Mouse (Mus musculus) cerebellum, adult 11-12 months (tissue): Measurements from ENCODE around the gene Tiam2.

Source experiments
- DNase-seq: peaks from one replicate; pipeline ENCODE4 v3.0.0; 2022

Tiam2 gene

DNA sequence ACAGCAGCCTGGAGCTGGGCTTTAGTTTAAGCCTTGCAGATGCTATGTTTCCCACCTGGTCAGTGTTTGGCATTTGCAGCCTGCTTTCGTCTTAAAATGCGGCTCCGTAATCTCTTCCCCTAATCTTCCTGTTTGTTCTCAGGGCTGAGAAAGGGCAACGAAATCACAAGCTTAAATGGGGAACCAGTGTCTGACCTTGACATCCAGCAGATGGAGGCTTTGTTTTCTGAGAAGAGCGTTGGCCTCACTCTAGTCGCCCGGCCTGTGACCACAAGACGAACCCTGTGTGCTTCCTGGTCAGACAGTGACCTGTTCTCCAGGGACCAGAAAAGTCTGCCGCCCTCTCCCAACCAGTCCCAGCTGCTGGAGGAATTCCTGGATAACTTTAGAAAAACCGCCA, 127.6 kb downstream of the Tiam2 start:
- DNase-seq: no peak

DNA sequence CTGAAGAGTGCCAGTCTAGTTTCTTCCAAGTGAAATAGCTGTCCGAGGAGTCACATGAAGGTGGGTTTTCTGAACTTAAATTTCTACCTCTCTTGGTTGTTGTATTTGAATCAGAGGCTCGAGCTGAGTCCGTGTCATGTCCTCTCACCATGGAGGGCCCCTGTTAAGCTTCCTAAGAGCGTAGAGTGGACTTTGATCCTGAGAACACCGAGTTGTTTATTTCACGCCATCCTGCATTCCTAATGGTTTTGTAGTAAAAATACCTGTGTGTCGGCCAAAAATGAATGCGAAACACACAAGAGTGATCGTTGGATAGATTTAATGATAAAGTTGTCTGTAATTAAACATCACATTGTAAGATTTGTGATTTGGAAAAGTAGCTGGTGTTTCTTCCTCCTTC, 128.5 kb downstream of the Tiam2 start:
- no peak for DNase-seq

- no peak for DNase-seq
Observed at GRCm38 (mm10) chr17:3457914-3458681, 131.7 kb downstream of the Tiam2 start.

DNA sequence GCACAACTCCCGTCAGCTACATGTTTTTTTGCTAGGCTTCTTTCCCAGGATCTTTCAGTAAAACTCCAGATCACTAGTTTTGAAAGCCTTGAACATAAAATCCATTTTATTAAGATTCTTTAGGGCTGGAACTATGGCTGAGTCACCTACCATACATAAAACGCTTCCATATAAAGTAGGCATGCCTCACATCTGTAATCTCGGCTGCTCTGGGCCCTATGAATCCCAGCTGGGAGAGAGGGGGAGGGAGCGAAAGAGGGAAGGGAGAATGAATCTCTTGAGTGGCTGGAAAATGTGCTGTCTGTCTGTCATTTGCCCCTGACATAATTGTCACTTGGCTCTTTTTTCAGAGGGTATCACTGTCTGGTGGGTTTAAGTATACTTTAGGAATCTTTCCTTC, 139.5 kb downstream of the Tiam2 start:
- DNase-seq: no peak

DNA sequence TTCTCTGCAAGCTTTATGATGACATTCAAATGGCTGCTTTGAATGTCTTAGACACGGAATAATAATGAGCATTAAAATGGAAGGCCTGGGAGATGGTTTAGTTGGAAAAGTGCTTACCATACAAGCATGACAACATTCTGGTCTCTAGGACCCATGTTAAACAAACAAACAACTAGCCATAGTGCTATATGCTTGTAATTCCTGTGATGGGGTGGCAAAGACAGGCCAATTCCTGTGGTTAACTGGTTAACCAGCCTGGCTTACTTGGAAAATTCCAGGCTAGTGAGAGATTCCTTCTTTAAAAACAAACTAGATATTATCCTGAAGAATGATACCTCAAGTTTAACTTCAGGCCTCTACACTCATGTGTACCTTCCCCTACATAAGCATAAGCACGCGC, 140.3 kb downstream of the Tiam2 start:
- no peak for DNase-seq

GRCm38 (mm10) chr17:3467636-3468324, 141.4 kb downstream of the Tiam2 start:
- no peak for DNase-seq

GRCm38 (mm10) chr17:3472018-3472417, 145.6 kb downstream of the Tiam2 start:
- no peak for DNase-seq

DNA sequence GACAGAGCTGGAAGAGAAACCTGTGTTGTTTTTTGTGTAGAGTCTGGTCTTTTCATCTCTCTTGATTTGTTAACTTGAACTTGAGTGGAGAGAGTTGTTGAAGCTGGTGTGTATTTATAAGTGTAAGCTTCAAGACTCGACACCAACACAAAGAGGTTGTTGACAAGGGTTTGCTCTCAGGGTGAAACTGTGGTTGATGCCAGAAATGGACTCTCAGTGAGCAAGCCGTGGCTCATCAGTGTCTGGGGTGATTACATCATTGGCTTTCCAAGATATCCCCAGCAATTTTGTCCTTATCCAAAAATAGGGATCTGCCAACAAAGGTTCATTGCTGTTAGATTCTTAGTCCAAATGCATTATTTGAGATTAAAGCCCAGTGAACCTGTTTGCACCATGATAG, 150.2 kb downstream of the Tiam2 start:
- no peak for DNase-seq

GRCm38 (mm10) chr17:3481576-3482575, 155.5 kb downstream of the Tiam2 start:
- DNase-seq: peak; percentile 64

DNA sequence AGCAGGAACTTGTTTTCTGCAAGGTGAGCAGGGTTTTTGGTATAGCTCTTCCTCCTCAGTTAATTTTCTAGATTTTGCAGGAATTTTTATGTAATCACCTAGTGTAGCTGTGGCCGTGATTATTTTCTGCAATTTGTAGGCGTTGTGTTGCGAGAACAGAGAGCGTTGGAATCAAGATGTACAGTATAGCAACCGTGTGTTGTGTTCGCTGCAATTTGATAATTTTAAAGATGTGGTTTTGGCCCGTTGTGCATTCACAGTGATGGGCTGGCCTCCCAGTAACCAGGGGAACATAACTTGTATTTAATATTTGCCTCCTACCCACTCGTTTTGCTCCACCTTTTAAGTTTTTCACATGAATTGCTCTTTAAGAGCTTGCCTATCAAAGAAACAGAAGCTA, 156.7 kb downstream of the Tiam2 start:
- no peak for DNase-seq

DNA sequence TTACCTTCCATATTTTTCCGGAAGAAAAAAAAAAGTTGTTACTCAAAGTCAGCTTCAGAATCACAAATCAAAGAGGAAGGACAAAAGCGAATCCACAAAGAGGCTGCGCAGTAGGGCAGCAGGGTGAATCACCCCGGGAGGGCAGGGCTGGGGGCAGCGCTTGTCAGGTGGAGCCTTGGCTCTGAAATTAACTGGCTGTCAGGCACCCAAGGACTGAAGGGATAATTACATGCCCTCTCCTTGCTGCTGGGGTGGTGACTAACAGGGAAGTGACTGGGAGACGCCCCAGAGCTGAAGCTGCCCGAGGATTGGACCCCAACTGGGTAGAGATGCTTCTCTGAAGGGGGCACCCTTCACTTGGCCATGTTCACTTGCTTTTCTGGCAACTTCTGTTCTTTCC, 159.5 kb downstream of the Tiam2 start:
- no peak for DNase-seq

DNA sequence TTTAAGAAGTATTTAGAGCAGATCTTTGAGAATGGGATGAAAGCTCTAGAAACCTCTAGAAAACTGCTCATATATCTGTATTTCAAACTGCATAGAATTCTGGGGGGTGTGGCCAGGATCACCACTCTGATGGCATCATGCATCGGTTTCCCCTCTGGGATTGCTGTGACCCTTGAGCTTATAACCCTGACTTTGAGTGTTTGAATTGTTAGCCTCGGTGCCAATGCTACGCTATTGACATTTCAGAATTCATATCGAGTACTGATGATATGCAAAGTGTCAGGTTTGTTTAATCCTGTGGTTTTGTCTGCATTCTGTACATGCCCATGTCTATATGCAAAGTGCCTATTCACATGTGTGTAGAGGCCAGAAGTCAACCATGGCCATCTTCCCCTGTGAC, 160.8 kb downstream of the Tiam2 start:
- no peak for DNase-seq

- no peak for DNase-seq
Observed at GRCm38 (mm10) chr17:3487721-3488601, 161.6 kb downstream of the Tiam2 start.

DNA sequence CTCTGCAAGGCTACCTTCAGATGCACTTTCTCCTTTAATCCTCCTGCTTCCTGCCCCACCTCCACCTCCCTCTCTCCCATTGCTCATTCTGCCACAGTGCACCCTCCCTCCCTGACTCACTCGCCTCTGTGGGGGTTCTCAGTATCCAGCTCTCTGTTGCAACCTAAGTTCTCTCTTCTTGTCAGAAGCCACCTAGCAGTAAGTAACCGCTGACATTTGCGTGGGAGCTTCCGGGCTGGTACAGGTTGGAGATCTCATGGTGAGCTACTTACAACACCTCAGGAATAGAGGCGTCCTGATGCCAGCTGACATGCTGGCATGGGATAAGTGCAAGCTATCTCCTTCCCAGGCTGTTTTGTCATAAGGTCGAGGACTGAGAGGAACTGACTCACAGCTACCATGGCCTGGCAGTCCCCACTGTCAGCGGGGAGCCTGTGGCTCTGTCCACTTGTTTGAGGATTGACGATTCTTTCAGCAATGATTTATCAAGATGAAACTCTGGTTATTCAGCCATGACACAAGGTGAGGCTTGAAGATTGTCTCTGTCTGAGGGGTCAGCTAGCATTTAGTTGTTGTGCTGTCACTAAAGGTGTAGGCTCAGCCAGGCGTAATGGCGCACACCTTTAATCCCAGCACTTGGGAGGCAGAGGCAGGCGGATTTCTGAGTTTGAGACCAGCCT, 164.0 kb downstream of the Tiam2 start:
- no peak for DNase-seq

GRCm38 (mm10) chr17:3491065-3491464, 164.7 kb downstream of the Tiam2 start:
- no peak for DNase-seq

- no peak for DNase-seq
Observed at GRCm38 (mm10) chr17:3491667-3492066, 165.3 kb downstream of the Tiam2 start.

DNA sequence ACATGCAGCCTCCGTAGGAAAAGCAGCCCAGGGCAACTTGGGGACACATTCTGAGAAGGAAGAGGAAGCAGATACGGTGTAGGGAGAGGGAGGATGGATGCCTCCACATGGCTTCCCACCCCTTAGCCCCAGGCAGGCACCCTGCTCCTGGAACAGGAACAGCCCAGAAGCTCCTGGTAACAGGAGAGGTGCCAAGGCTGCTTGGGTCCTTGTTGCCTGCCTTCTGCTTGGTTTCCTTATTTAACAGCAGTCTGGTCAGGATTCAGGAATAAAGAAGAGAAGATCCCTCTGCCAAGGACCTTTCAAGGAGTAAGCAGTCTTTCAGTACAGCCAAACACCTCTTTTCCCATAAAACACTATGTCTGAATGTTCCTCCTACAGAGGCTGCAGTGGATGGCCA, 169.2 kb downstream of the Tiam2 start:
- DNase-seq: no peak

- DNase-seq: no peak
Observed at GRCm38 (mm10) chr17:3496080-3496479, 169.7 kb downstream of the Tiam2 start.

GRCm38 (mm10) chr17:3498086-3498485, 171.7 kb downstream of the Tiam2 start:
- no peak for DNase-seq

DNA sequence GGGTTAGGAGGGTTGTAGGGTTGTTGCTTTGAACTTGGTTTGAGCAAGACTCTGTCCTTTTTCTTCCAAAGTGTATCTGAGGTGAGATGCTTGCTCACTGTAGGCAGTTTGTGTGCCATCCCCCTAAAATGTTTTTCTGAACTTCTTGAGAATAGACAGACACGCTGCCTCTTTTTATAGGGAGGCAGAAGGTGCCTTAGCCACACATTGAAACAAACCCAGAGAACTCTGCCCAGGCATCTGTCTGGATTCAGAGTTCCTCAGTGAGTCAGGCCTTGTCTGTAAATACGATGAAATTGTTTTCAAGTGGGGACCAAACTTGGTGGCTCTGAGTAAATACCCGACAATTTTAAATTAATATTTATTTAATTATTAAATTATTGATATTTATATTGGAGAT, 172.2 kb downstream of the Tiam2 start:
- no peak for DNase-seq

DNA sequence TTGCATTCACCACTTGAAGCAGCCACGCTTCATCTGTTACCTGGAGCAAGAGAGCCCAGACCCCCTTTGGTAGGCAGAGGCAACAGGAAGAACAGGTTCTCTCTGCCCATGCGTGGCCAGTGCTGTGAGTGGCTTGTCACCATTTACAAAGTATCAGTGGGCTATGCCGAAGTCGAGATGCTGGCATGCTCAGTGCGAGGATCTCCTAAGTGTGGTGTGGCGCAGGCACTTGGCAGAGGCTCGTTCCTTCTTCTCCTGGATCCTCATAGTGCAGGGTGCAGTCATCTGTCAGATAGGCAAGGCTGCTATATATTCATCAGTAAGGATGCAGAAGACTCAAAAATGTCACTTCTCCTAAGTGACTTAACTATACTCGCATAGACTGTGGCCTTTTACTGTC, 173.1 kb downstream of the Tiam2 start:
- DNase-seq: no peak

DNA sequence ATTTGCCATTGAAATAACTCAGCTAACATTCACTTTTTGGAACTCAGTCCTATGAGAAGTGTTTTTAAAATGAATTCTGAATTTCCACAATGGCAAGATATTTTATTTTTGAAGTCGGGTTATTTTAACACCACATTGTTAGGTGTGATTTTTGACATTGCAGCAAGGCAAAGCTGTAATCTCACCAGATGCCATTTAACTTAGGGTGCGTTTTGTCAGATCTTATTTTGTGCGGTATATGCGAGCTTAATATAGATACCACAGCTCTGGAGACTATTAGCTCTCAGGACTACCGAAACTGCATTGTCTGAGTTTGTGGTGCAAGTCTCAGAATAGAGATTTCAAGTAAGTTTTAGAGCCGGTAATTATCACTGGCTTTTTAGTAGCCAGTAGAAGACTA, 173.7 kb downstream of the Tiam2 start:
- DNase-seq: no peak
